Mouse (Mus musculus): ENCODE results near the gene Ing4. TPM values are rescaled to one million over a fixed set of nuclear protein-coding genes. Genes with fewer than 3 reads are reported as not detected.
A peak's percentile ranks its signal among the peaks of the same experiment; 100 is the strongest.

The Ing4 gene
- polyA plus RNA-seq, 1 experiment from 2014 or later: 32.4 TPM

DNA sequence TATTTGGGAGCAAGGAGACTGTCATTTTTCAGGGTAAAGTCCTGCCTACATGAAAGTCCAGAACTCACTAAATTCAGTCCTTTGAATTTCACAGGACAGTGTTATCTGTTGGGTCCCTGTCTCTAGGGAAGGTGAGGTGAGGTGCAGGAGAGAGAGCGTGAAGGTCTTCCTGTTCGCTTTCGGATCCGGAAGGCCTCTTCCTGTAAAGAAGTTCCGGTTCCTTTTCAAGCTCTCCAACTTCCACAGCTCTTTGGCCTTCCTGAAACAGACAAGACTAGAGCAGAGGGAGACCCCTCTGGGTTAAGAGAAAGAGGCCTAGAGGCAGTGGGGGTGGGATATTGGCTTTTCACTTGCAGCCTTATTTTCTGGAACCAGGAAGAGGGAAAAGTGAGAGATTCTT is 52.8 kb downstream of the Ing4 start:
- peaks cover 43% of the 10 kb centered on the region for H3K4me1 ChIP-seq (ENCODE audit: control insufficient read depth, low read depth, low read length)
- 48% methylated on average over 5 of the region's 5 CpGs for WGBS (ENCODE audit: insufficient replicate concordance)
- ATAC-seq (ENCODE audit: low read depth): no peak
- H3K9me3 ChIP-seq (replicated peaks; ENCODE audit: control insufficient read depth, low read length): no peaks in the 10 kb centered on the region
- no peaks in the 10 kb centered on the region for H3K27me3 ChIP-seq (ENCODE audit: control insufficient read depth, insufficient read depth, low read depth, low read length)
- no peak overlapping the region for H3K27ac ChIP-seq (ENCODE audit: low read length)
- H3K9ac ChIP-seq (ENCODE audit: low read depth, low read length): no peak overlapping the region
- no peaks in the 10 kb centered on the region for H3K36me3 ChIP-seq (ENCODE audit: control insufficient read depth, insufficient read depth)
- H3K4me3 ChIP-seq (ENCODE audit: low read depth, low read length): no peak overlapping the region
- H3K4me2 ChIP-seq (ENCODE audit: low read depth, low read length): no peak overlapping the region

DNA sequence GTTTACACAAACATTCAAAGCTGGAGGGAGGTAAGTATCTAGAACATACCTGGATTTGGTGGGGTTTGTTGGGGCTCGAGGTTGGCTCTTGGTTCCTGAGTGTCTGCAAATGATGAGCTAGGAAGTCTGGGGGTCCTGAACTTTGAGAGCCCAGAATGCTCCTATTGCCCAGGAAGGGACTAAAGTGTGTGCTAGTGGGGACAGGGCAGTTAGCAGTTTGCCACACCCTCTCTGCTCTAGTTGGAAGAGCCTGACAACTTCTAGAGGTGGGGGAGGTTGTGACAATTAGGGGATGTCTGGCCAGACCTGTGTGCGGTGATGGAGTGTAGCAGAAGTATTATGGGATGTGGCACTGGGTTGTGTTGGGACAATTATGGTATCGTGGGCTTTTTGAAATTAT is 55.3 kb downstream of the Ing4 start:
- H3K9me3 ChIP-seq (replicated peaks; ENCODE audit: control insufficient read depth, low read length): no peaks in the 10 kb centered on the region
- 33% methylated on average over 3 of the region's 3 CpGs for WGBS (ENCODE audit: insufficient replicate concordance)
- H3K4me1 ChIP-seq (ENCODE audit: control insufficient read depth, low read depth, low read length): peaks cover 49% of the 10 kb centered on the region
- no peak overlapping the region for H3K9ac ChIP-seq (ENCODE audit: low read depth, low read length)
- H3K4me2 ChIP-seq (ENCODE audit: low read depth, low read length): no peak overlapping the region
- ATAC-seq (ENCODE audit: low read depth): no peak
- peak overlapping the region; percentile 96 for H3K27ac ChIP-seq (ENCODE audit: low read length)
- no peaks in the 10 kb centered on the region for H3K27me3 ChIP-seq (ENCODE audit: control insufficient read depth, insufficient read depth, low read depth, low read length)
- H3K36me3 ChIP-seq (ENCODE audit: control insufficient read depth, insufficient read depth): peaks cover 7% of the 10 kb centered on the region; the same call in 1 of the 2 replicates
- H3K4me3 ChIP-seq (ENCODE audit: low read depth, low read length): no peak overlapping the region

DNA sequence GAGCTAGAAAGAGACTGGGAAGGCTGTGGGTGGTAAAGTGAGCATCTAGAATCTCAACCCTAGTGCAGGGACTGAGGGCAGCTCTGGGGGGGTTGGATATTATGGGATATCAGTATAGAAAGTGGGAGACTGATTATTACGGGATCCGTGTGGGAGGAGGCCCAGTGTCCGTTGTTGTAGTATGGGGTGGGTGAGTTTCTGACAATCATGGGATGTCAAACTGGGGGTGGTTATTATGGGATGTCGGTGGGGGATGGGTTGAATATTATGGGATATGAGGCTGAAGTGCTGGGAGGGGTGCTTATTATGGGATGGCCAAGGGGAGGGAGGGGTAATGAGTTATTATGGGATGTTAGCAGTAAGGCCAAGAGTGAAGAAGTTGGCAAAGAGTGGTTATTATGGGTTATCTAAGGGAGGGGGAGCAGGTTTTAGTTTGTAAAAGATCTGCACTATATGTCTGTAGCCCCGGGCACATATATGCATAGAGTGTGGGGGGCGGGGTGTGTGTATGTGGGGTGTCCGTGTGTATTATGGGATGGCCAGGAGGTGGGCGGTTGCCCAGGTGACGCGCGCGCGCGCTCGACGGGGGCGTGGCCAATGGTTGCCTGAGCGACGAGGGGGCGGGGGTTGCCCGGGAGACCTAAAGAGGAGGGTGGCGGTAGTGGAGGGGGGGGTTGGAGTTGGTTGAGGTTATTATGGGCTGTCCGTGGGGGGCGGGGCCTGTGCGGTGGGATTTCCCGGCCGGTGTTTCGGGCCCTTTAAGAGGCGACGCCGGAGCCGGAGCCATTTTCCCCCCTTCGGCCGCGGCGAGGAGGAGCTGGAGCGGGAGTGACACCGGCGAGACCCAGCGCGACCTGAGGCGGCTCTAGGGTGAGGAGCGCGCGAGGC is 56.1 kb downstream of the Ing4 start, which contains the start of gene Chd4:
Chd4 (plus strand) TSS at position 591 of the 888 bp plus-strand sequence.
- H3K4me2 ChIP-seq (ENCODE audit: low read depth, low read length): peak within 1 kb of the TSS; percentile 71
- WGBS (ENCODE audit: insufficient replicate concordance): 3% methylated on average over 42 of the region's 45 CpGs
- ATAC-seq (ENCODE audit: low read depth): peak; percentile 76
- H3K4me3 ChIP-seq (ENCODE audit: low read depth, low read length): peak within 1 kb of the TSS; percentile 75
- no peaks in the 10 kb centered on the region for H3K9me3 ChIP-seq (replicated peaks; ENCODE audit: control insufficient read depth, low read length)
- H3K36me3 ChIP-seq (ENCODE audit: control insufficient read depth, insufficient read depth): peaks cover 13% of the 10 kb centered on the region
- peaks cover 41% of the 10 kb centered on the region for H3K4me1 ChIP-seq (ENCODE audit: control insufficient read depth, low read depth, low read length)
- no peaks in the 10 kb centered on the region for H3K27me3 ChIP-seq (ENCODE audit: control insufficient read depth, insufficient read depth, low read depth, low read length)
- H3K9ac ChIP-seq (ENCODE audit: low read depth, low read length): peak within 1 kb of the TSS; percentile 81
- H3K27ac ChIP-seq (ENCODE audit: low read length): peak within 1 kb of the TSS; percentile 96

DNA sequence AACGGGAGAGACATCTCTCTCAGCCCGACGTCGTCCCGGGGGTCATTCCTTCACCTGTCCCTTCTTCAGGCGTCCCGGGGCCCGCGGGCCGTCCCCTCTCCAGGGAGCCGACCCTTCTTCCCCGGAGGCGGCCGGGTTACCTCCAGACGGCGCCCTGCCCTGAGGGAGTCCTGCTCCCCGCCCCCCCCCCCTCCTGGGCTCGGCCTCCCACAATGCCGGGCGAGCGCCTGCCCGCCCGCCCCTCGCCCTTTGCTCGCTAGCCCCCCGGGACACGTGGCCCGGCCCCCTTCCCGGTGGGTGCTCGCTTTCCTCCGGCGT is 56.7 kb downstream of the Ing4 start:
- Histone ChIP-seq H3K27me3 (ENCODE audit: control insufficient read depth, insufficient read depth, low read depth, low read length) (no peaks in the 10 kb centered on the region), H3K4me2 (ENCODE audit: low read depth, low read length) (peak overlapping the region; percentile 71), H3K4me3 (ENCODE audit: low read depth, low read length) (peak overlapping the region; percentile 75), H3K9ac (ENCODE audit: low read depth, low read length) (peak overlapping the region; percentile 81), H3K27ac (ENCODE audit: low read length) (peak overlapping the region; percentile 96), H3K9me3 (replicated peaks; ENCODE audit: control insufficient read depth, low read length) (no peaks in the 10 kb centered on the region), H3K4me1 (ENCODE audit: control insufficient read depth, low read depth, low read length) (peaks cover 39% of the 10 kb centered on the region), H3K36me3 (ENCODE audit: control insufficient read depth, insufficient read depth) (peaks cover 19% of the 10 kb centered on the region)
- peak; percentile 33 for ATAC-seq (ENCODE audit: low read depth)
- WGBS (ENCODE audit: insufficient replicate concordance): under 1% methylated on average over 30 of the region's 32 CpGs

DNA sequence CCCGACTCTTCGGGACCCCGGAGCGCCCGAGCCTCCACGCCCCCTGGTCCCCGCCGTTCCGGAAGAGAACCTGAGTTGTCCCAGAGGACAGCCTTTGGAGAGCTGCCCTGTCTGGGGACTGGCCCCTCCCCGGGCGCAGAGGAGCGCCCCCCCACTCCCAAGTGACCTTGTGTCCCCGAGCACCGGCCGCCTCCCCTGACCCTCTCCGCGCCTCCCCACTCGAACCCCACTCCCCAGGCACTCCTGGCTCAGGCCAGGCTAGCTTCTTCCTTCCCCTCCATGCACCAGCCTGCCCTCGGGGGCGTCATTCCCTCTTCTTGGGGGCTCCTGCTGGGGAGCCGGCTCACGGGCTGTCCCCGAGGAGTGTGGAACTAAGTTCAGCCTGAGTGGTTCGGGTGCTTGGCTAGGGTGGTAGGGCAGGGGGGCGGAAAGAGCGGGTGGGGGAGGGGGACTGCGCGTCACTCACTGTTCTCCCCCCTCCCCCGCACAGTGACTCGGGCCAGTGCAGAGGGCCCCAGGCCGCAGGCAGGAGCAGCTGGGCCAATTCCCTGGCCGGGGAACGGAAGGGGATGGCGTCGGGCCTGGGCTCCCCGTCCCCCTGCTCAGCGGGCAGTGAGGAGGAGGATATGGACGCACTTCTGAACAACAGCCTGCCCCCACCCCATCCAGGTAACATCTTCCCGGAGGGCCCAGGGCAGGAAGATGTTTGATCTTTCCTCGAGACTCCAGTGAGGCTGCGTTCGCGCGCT is 57.2 kb downstream of the Ing4 start:
- Histone ChIP-seq H3K4me2 (ENCODE audit: low read depth, low read length) (peak overlapping the region; percentile 71), H3K36me3 (ENCODE audit: control insufficient read depth, insufficient read depth) (peaks cover 24% of the 10 kb centered on the region), H3K4me3 (ENCODE audit: low read depth, low read length) (peak overlapping the region; percentile 75), H3K27ac (ENCODE audit: low read length) (peak overlapping the region; percentile 96), H3K27me3 (ENCODE audit: control insufficient read depth, insufficient read depth, low read depth, low read length) (no peaks in the 10 kb centered on the region), H3K4me1 (ENCODE audit: control insufficient read depth, low read depth, low read length) (peaks cover 39% of the 10 kb centered on the region), H3K9ac (ENCODE audit: low read depth, low read length) (peak overlapping the region; percentile 81), H3K9me3 (replicated peaks; ENCODE audit: control insufficient read depth, low read length) (no peaks in the 10 kb centered on the region)
- peak; percentile 39 for ATAC-seq (ENCODE audit: low read depth)
- WGBS (ENCODE audit: insufficient replicate concordance): under 1% methylated on average over 43 of the region's 44 CpGs

DNA sequence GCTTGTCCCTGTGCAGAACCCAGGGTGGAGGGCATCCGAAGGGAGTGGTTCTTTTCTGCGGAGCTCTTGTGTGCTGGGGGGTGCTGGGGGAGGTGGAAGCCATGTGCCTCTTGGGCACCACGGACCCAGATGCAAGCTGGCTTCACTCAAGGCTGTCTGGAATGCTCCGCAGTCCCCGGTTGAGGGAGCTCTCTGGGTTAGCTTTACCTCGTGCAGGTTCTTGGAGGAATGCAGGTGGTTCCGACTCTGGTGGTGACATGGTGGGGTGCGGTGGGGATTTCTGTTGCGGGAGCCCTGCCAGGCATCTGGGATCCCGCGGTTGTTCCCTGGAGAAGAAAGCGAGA is 57.8 kb downstream of the Ing4 start:
- no peaks in the 10 kb centered on the region for H3K9me3 ChIP-seq (replicated peaks; ENCODE audit: control insufficient read depth, low read length)

DNA sequence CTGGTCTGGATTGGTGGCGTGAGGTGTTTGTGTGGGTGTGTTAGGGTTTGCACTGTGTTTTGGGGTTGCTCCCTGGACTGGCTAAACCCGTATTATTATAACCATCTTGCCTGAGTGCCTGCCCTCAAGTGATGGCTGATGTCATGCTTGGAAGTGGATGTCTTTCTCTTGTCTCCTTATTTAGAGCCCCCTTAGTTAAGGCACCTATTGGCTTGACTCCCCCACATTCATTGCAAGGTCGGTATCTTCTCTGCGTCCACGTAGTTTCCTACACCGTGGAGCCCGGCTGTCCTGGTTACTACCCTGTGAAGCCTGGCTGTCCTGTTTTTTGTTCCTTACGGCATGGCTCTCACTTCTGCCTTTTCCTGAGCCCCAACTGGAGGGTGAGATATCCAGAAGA is 58.4 kb downstream of the Ing4 start:
- no peaks in the 10 kb centered on the region for H3K9me3 ChIP-seq (replicated peaks; ENCODE audit: control insufficient read depth, low read length)
- no peaks in the 10 kb centered on the region for H3K27me3 ChIP-seq (ENCODE audit: control insufficient read depth, insufficient read depth, low read depth, low read length)
- peaks cover 44% of the 10 kb centered on the region for H3K4me1 ChIP-seq (ENCODE audit: control insufficient read depth, low read depth, low read length)
- peak overlapping the region; percentile 81 for H3K9ac ChIP-seq (ENCODE audit: low read depth, low read length)
- peak overlapping the region; percentile 71 for H3K4me2 ChIP-seq (ENCODE audit: low read depth, low read length)
- H3K4me3 ChIP-seq (ENCODE audit: low read depth, low read length): peak overlapping the region; percentile 75
- peak overlapping the region; percentile 12; the same call in 1 of the 2 replicates for H3K27ac ChIP-seq (ENCODE audit: low read length)
- no peak for ATAC-seq (ENCODE audit: low read depth)
- H3K36me3 ChIP-seq (ENCODE audit: control insufficient read depth, insufficient read depth): peaks cover 36% of the 10 kb centered on the region
- WGBS (ENCODE audit: insufficient replicate concordance): 51% methylated on average over 8 of the region's 8 CpGs

More for the DNA sequence above, 57.8 kb downstream of the Ing4 start:
- Histone ChIP-seq H3K4me3 (ENCODE audit: low read depth, low read length) (peak overlapping the region; percentile 75), H3K4me1 (ENCODE audit: control insufficient read depth, low read depth, low read length) (peaks cover 39% of the 10 kb centered on the region), H3K4me2 (ENCODE audit: low read depth, low read length) (peak overlapping the region; percentile 71), H3K9ac (ENCODE audit: low read depth, low read length) (peak overlapping the region; percentile 81), H3K27ac (ENCODE audit: low read length) (peak overlapping the region; percentile 96), H3K36me3 (ENCODE audit: control insufficient read depth, insufficient read depth) (peaks cover 30% of the 10 kb centered on the region), H3K27me3 (ENCODE audit: control insufficient read depth, insufficient read depth, low read depth, low read length) (no peaks in the 10 kb centered on the region)
- 3% methylated on average over 12 of the region's 12 CpGs for WGBS (ENCODE audit: insufficient replicate concordance)
- ATAC-seq (ENCODE audit: low read depth): 0 out of 2 replicates have a peak, but pooled peaks have one; percentile 6

DNA sequence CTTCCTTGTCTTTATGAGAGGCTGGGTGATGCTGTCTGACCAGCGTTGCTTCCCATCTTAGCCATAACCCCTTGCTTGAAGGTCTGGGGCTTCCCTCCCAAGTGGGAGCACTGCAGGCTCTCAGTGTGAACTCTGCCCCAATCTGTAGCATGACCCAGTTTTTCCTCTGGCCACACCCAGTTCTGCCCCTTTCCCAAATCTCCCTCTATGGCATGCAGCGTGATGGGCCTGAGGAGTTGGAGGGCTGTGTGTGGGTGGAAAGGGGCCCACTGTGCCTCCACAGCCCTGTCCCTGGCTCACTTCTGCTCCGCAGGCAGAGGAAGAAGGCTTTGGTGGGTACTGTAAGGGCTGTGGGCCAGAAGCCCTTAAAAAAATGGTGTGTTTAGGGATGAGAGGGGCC is 59.0 kb downstream of the Ing4 start:
- peaks cover 45% of the 10 kb centered on the region for H3K4me1 ChIP-seq (ENCODE audit: control insufficient read depth, low read depth, low read length)
- H3K27me3 ChIP-seq (ENCODE audit: control insufficient read depth, insufficient read depth, low read depth, low read length): no peaks in the 10 kb centered on the region
- 56% methylated on average over 3 of the region's 3 CpGs for WGBS (ENCODE audit: insufficient replicate concordance)
- H3K36me3 ChIP-seq (ENCODE audit: control insufficient read depth, insufficient read depth): peaks cover 39% of the 10 kb centered on the region
- H3K9me3 ChIP-seq (replicated peaks; ENCODE audit: control insufficient read depth, low read length): no peaks in the 10 kb centered on the region
- ATAC-seq (ENCODE audit: low read depth): no peak
- H3K9ac ChIP-seq (ENCODE audit: low read depth, low read length): peak overlapping the region; percentile 33
- peak overlapping the region; percentile 75 for H3K4me3 ChIP-seq (ENCODE audit: low read depth, low read length)
- H3K27ac ChIP-seq (ENCODE audit: low read length): peak overlapping the region; percentile 48
- peak overlapping the region; percentile 71 for H3K4me2 ChIP-seq (ENCODE audit: low read depth, low read length)
